Mouse (Mus musculus): ENCODE measurements at regions not wholly inside any gene's neighbourhood (a gene's known extent, or its start where the extent isn't known, plus 50 kb on each side); places are given as distances from the start of the nearest gene placed in this dataset.
A peak's percentile ranks its signal among the peaks of the same experiment; 100 is the strongest.

DNA sequence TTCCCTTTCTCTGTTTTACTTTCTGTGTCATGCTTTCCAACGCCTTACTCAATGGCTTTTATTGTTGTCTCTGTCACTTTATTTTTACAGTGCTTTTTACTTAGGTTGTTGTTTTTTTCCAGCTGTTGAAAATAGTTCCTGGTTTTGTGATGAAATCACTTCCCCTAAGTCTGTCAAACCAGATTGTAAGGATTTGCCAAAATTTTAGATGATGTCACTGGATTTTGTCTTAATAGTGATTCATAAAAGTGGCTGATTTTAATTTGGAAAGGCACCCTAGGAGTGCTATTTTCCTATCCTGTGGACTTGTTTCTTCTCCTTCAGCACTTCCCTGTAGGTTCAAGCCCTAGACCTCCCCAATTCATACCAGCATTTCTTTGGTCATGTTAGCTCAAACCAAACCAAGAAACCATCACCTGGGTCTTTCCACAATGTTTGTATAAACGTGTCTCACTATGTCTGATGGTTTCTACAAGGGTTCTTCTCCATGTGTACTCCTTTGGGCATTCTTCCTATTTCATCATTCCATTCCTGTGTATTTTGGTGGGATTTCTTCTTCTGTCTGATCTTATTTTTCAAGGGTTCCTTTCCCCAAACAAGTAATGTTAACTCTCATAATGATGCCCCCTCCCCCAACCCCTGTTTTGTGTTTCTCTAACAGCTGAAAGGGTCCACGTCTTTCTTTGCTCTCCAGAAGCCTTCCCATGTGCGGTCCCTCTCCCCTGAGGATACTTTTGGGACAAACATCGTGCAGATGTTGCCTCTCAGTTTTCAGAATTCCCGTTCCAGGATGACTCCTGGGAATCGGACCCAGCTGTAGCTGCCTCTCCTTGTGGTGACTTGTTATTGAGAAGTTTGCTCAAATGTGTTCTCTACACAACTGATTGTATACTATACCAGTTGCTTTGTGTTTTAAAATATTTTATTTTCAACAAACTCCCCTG lies 89.5 kb upstream of the Dcn start:
- DNase-seq: peak; percentile 18

DNA sequence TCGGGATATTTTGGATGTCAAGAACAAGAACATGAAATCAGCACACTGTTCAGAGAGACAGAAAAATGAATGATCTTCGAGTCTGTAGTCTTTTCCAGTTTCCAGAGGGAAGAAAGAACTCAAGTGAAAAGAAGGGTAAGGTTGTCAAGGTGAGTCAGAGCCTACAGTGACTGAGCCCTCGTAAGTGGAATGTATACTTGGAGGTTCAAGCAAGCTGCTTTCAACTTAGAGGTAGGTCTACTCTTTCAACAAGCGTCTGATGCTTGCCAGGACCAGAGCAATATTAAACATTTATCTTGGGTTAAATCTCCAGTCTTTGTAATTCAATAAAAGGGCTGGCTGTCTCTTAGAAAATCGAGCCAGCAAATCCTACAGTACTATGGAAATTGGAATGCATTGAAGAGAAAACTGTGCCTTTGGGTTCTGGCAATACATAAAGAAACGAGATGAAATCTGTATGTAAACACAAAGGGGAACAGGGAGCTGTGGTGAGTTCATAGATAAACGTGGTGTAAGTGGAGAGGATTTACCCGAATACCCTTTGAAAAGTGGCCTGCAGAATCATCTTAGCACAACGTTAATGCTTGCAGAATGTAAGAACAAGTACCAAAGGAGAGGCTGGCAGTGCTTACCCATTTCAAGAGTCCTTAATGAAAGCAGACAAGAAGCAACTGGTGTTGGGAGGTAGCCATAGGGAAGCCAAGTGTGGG lies 82.2 kb upstream of the Dcn start:
- no peak for DNase-seq

DNA sequence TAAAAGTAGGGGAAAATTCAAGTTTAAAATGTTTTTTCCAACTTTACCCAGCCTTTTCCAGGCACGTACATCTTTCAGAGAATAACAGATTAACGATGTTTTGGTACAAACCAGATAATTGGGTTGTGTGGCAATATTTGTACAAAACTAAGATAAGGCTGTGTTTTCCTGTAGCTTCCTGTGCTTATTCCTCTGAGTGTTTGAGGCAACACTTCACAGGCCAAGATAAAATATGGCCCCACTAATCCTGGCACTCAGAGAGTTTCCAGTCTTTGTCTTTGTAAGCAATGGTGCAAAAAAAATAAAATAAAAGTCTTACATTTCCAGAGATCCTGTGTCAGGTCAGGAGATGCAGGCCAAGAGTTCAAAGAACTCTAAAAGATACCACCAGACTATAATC lies 81.5 kb upstream of the Dcn start:
- no peak for DNase-seq

DNA sequence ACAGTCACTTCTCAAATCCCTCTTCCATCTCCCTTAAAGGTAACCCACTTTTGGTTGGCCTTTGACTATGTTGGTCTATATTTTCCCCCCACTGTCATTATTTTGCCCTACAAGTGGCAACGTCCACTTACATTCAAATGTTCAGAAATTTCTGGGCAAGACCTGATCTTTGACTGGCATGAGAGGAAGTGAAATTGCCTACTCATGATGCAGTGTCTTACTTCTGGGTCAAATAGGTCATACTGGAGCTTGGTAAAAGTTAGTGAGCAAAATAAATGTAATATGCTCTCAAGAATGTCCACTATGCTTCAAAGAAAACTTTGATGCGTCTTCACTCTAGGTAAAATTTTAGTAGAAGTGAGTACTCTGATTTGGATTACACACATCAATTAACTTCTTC lies 76.9 kb upstream of the Dcn start:
- no peak for DNase-seq

DNA sequence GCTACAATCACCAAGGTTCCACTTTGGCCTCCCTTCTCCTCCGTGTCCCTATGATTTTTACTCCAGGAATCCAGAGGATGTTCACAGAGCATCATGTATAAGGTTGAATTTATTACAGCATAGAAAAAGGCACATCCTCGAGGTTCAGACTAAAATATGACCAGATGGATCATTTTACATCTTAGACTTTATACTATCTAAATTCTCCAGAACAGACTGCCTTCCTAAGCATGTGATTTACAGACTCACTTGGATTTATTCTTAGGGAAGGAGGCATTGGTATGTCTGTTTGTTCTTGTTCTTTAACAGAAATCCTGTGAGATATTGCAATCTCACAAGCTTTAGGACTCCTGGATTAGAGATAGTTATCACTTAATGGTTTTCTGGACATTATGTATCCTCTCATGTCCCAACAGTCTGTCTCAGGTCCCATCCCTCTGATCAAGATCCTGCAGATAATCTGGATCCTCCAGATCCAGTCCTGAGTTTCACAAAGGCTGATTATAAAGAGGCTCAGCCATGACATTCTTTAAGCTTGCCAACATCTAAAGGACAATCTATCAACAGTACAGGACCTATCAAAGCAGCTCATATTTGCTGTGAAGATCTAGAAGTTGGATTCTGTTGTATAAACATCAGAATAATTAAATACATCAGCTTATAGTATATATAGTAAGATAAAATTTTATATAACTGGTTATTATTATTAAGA lies 75.2 kb upstream of the Dcn start:
- no peak for DNase-seq

DNA sequence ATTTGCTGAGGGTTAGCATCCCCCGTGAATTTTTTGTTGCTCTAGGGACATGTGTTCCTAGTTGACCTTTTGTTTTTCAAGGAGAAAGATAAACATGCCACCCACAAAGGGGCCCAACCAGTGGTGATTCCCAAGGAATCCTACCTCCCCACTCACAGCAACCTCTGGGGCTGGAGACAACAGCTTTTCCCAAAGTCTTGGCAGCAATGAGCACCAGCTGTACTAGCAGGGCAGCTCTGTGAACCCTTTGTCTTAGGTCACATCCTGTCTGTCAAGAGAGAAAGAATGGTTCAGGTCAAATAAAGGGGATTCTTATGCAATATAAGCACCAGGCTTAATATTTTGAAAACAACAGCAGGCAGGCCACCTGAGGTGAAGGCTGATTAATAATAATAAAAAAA lies 70.2 kb upstream of the Dcn start:
- no peak for DNase-seq

DNA sequence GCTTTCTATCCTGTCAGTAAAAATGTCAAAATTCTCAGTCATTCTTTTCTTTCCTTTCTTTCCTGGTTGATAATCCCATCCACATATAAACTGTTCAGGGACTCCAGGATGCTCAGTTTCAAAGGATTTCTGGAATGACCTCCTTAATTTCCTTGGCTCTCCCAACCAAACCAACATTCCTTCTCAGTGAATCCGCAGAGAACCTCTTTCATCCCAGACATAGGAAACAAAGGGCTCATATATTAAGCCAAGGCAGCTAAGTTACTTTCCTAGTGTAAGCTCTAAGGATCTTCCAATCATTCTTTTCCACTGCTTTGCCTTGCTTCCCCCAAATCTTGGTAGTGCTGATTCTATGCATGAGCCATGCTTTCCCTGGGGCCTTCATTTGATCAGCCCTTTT lies 69.5 kb upstream of the Dcn start:
- no peak for DNase-seq

DNA sequence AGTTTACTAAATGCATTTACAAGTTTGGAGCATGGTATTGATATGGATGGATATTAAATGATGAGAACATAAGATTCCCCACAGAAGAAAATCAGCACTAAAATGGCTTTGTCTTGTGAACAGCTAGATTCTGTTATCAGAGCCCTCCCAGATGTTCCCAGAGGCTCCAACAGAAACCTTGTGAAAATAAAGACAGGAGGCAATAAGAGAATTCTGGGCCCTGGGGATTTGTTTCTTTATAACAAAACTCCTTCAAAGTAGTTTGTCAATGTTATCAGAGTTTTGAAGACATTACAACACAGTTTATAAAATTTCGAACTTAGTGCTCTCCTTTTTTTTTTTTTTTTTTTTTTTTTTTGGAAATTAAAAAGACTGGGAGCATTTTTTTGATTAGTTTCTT lies 56.8 kb upstream of the Dcn start:
- no peak for DNase-seq

DNA sequence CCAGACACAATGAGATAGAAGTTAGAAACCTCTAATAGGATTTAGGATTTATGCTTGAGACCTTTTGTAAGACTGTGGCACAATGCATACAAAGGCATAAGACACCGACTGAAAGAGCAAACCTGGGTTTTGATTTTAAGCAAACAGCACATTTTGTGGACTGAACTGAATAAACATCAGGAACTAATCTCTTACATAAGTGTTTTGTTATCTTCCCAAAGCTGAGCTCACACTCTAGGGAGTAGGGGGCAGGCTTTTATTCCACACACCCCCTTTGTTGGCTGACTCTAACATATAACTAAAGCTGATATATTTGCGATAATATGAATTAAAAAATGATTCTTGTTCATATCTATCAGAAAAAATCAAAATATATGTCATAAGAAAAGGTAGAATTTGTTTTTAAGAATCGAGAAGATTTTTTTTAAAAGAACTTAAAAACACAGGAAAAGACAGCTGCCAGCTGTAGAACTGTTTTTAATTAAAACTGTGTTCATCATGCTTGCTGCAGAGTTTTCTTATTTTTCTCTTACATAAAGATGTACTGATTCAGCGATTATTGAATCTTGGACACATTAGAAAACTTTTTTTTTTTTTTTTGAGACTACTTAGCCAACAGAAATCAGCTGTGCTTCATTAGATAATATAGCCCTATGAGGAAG lies 56.2 kb upstream of the Dcn start:
- DNase-seq: no peak

Small RNAs in the stretch of these regions (microRNA-seq; reads per million reads assigned to microRNA genes)
- gene Gm24587: 0 reads per million in 2 experiments
- 0 reads per million in 2 experiments for gene Mir3966
